Mouse (Mus musculus) urinary bladder, postnatal 14 days (tissue): ENCODE results near the gene Wdr83os.

ENCODE experiments used
- DNase-seq: peaks from one replicate; pipeline ENCODE4 v3.0.0; 2021; ENCODE audit warnings: low spot score

Gene Wdr83os

DNA sequence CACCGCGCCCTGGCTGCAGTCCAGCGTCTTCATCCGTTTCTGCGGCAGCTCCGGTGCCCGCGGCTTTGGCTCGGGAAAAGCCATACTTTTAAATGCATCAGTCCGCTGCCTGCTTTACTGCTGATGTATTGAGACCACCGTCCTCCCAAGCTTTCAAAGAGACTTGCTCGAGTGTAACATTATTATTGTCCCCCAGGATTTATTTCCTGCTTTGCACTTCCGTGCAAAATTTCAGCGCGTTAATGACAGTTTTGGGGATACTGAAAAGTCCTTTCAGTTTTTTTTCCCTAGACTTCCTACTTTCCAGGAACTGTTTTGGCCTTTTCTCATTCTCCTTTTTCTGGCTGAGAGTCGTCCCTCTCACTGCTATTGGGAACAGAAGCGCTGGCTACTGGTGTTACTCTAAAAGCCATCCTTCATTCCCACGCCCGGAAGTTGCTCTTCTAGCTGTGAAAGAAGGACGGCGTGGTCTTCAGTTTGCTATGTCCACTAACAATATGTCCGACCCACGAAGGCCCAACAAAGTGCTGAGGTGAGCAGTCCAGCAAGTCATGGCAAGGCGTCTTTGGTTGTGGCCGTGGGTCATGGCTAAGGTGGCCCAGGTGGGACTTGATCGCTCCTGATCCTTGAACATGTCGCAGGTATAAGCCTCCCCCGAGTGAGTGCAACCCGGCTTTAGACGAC lies at the start of gene Wdr83os:
Gene Wdr83os (plus strand): TSS at position 209 of the 684 bp plus-strand sequence.
- peak; percentile 50 for DNase-seq

DNA sequence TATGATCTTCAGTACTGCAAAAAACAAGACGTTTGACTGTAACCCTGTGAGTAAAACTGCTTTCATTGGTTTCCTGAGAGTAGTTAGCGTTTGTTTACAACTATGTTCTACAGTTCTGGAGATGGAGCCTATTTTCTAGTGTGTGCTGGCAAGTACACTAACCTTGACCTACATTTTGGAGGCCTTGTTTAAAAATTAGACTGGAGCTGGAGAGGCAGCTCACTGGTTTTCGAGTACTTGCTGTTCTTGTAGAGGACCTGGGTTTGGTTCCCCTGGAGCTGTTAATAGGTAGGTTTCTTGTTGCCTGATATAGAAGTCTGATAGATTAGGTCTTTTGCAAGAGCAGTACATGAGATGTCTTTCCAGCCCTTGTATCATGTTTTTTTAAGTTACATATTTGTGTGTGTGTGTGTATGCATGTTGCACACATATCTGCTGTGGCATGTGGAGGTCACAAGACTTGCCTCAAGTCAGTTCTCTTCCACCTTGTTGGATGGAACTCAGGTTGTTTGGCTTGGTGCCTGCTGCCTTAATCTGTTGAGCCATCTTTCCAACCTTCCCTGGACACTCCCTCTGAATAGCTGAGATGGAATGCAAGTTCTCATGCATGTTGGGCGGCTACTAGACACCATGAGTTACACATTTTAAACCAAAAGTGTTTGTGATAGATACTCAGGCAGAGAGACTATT lies 47.8 kb upstream of the Wdr83os start:
- DNase-seq, result peak; percentile 65

DNA sequence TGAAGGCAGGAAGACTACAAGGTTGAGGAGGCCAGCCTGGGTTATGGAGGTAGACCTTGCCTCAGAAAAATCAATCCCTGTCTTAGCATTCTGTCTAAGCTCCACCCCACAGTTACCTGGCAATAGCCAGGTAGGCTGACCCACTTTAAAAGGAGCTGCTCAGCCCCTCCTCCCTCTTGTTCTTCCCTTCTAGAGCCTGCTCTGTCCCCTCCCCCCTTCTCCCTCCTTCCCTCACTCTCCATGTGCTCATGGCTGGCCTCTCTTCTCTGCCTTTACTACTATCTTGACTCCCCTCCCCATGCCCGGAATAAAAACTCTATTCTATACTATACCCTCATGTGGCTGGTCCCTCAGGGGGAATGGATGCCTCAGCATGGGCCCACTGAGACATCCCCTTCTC lies 46.7 kb upstream of the Wdr83os start:
- no peak for DNase-seq

DNA sequence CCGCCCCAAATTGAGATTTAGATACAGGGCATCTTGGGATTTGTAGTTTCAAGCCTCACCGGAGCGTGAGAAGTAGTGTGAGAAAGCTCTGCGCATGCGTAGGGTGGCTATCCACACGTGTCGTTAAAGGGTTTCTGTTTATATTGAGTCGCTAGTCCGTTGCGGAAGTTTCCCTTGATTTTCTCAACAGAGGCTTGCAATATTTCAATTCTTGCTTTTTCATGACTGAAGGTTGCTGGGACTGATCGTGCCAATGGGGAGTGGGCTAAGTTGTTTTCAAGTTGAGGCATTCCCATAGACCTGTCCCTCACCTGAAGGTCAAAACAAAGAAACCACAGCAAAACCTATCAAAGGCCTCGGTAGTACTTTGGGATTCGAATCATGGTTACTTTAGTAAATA lies 45.8 kb upstream of the Wdr83os start:
- peak; percentile 80 for DNase-seq

DNA sequence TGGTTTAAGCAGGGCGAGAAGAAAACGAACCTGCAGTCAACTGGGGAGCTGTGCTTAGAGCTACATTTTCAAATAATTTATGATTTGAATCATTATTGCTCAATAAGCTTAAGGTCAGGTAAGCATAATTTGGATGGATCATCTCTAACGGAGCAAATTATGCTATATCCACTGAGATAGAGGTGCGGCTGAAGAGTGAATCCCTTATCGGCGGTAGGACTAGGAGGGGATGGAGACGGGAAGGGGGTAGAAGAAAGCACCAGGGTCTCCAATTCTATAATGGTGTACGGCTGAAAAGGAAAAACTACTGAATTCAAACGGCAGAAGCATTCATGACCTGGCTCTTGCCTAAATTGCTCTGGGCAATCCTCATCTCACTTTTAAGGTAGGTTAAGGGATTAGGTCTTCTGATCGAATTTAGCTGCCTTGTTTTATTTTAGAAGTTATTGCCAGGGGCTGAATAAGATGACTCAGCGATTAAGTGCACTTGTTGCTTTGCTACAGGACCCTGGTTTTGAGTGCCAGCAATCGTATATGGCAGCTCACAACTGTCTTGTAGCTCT lies 45.3 kb upstream of the Wdr83os start:
- DNase-seq, result no peak

DNA sequence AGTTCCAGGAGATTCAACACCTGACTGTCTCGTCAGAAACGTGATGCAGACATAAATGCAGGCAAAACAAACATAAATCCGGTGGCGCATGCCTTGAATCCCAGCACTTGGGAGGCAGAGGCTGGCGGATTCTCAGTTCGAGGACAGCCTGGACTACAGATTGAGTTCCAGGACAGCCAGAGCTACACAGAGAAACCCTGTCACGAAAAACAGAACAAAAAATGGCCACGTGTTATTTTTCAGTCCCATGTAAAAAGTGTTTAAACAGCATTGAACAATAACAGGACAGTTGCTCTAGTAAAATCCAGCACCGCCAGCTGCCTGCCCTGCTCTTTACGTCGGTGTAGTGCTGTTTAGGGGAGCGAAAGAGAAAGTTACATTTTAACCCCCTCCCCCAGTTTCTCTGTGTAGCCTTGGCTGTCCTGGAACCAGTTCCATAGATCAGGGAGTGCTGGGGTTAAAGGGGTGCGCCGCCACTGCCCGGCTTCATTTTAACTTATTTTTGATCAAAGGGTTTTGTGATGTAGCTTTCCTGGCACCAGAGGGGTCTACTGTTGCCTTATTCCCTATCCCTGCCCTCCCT lies 44.7 kb upstream of the Wdr83os start:
- DNase-seq, result no peak

DNA sequence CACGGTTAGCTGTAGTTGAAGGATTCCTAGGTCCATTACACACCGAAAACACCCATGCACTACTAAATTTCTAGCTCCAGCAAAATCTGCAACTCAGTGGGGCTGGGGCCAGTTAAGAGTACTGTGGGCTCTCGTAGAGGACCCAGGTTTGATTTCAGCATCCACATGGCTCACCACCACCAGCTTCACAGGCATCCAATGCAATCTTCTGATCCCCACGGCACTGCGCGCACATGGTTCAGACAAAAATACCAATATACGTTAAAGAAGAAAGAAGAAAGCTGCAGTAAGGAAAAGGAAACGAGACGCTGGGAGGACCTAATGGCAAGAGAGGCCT lies 44.2 kb upstream of the Wdr83os start:
- no peak for DNase-seq

DNA sequence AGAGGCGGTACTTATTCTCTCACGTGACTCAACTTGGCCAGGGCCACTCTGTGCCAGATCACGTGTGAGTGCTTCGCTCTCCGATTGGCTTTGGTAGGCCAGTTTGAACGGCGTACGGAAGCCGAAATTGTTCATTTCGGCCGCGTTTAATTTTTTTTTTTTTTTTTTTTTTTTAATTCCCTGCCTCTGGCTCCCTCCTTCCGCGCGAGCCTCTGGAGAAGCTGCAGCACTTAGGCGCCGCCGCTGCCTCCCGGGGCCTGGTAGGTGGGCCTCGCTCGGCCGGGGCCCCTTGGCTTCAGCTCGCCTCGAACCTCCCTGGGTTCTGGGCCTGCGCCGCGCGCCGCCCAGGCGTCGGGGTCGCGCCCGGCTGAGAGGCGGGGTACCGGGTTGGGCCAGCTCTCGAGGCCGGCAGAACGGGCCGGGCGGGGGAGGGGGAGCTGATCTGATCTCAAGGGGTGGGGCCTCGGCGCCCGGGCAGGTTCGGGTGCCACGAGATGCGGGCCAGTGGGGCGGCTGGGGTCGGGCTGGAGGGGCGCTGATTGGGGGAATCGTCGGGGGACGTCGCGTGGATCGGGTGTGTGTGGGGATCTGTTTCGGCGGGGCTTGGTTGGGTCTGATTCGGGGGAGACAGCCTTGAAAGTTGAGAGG lies 43.7 kb upstream of the Wdr83os start, which contains the start of gene Tnpo2:
Gene Tnpo2 (plus strand): TSS at position 198 of the 648 bp plus-strand sequence.
- peak; percentile 93 for DNase-seq

DNA sequence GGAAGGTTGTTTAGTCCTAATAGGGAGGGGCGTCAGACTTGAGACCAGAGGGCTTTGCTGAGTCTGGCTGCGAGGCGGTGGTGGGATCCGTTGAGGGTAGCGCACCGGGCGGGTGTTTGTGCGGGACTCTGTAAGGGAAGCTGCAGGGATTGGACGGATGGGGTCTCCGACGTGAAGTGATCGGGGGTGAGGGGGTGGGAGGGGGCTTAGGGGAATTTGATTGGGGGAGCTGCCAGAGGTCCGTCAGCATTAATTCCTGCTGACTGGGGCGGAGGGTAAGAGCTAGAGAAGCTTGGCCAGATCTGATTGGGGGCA lies 43.2 kb upstream of the Wdr83os start:
- no peak for DNase-seq

DNA sequence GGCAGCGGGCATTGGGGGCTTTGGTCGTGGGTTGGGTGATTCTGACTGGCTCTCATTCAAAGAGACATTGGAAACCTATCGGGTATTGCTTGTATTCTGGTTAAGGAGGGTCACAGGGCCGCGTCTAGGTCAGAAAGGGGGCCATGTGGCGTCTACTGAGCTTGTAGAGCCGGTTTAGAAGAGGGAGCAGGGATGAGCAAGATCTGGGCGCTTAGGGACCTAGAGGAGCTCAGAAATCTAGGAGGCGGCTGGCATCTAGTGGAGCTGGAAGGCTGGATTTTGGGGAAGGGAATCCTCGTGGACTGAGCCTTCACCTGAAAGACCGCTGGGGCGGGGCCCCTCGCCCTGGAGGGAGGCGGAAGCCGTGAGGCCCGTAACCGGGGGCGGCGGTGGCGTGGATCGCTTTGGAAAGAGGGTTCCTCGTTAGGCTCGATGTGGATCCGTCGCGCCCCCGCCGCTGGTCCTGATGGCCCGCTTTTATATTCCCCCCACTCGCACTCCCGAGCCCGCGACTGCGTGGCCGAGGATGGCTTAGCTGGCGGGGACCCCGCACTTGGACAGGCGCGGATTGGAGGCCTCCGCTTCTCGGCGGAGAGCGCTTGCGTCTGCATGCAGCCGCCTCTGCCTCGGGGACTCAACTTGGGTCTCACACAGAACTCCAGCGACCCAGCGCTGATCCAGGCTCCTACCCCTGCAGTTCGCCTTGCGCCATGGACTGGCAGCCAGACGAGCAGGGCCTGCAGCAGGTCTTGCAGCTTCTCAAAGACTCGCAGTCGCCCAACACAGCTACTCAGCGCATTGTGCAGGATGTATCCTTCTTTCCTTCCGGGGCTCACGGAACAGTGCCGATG lies 42.6 kb upstream of the Wdr83os start:
- peak; percentile 55 for DNase-seq

DNA sequence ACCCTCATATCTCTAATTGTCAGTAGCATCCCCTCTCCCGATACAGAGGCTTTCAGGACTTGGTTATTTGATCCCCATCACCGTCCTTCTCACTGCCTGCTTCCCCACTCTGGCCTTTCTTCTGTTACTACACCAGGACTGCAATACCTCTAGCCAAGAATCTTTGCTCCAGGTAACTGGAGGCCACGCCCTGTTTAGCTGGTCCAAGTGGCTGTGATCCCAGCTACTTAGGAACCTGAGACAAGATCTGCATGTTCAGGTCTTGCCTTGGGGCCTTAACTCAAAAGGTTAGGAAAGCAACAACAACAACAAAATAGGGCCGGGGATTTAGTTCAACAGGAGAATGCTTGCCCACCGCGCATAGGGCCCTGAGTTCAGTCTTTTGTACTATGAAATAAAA lies 36.9 kb upstream of the Wdr83os start:
- DNase-seq, result no peak

DNA sequence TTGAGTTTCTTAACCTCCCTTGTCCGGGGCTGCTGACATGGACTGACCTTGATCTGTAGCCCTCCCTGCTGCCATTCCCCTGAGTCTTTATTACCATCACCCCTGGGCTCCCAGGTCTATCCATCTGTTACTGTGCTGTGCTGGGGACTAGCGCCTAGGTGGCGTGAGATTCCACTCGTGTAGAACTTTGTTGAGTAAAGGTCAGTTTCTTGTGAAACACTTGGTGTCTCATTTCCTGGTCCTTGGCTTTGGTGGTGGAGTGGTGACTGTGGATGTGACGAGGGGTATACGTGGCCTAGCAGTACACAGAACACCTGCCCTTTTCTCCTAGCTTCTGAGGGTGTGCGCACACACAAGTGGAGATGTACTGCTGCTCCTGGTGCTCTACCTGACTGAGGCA lies 23.2 kb upstream of the Wdr83os start:
- DNase-seq, result no peak

DNA sequence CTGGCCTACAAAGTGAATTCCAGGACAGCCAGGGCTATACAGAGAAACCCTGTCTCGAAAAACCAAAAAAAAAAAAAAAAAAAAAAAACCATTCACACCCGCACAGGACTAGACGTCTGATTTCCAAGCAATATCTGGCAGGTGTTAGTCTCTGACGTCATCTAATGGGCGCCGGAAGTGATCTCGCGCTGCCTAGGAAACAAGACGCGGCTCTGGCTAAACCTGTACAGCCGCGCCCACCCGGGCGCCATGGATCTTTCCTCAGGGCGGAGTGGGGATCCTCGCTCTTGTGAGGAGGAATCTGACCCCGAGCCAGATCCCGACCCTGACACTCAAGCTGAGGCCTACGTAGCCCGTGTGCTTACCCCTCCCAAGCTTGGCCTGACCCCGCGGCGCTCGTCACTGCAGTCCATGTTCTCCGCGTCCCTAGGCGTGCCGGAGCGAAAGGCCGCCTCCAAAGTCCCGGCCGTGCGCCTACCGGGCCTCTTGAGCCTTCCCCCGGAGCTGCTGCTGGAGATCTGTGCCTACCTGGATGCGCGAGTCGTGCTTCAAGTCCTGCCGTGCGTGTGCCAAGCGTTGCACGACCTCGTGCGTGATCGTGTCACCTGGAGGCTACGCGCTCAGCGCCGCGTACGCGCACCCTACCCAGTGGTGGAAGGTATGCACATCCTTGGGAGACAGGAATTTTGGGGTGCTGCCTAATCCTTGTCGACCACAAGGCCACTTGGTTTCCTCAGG lies 20.5 kb upstream of the Wdr83os start, which contains the start of gene Fbxw9:
Gene Fbxw9 (plus strand): TSS at position 177 of the 738 bp plus-strand sequence.
- peak; percentile 92 for DNase-seq

DNA sequence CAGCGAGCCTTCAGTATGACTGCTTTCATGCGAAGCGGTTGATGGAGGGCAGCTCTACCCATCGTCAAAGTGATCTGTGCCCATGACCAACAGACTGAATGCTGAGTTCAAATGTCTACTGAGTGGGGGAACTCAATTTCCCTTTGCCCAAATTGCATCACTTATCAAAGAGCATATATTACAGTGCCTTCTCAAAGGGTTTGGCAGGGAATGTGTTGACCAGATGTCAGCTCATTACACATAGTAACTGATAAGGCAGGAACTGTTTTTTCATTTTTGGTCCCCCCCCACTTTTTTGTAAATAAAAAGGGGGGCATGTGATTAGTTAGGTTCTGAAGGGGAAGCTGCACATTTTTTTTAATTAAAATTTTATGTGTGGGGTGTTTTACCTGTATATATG lies 17.9 kb upstream of the Wdr83os start:
- no peak for DNase-seq

DNA sequence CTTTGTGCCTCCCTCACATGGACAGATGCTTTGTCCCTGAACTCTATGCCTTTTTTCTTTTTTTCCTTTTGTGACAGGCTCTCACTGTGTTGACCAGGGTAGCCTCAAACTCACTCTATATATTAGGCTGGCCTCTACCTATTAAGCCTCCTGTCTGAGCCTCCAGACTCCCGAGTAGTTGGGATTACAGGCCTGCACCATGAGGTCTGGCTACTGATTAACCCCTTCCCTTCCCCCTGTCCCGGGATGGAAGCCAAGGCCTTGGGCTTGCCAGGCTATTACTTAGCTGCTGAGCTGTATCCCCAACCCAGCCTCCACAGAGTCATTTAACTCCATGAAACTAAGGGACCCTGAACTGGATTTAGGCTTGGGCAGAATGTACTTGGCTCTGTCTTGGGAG lies 15.3 kb upstream of the Wdr83os start:
- DNase-seq, result no peak

DNA sequence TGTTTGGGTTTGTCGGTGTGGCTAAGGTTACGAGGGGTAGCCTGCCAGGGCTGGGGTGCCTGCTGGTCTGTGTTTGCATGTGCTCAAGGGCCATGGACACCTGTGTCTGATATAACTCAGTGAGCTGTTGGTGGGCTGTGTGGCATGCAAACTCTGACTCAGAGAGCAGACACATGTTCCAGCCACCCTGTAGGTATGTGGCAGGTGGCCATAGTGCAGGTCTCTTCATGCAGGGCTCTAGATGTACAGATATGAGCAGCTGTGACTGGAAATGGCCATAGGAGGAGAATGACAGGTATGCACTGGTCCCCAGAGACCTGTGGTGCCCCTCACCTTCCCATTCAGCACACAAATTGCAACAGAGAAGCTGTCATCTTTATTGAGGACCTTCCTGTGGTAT lies 13.4 kb upstream of the Wdr83os start:
- peak; percentile 73 for DNase-seq

DNA sequence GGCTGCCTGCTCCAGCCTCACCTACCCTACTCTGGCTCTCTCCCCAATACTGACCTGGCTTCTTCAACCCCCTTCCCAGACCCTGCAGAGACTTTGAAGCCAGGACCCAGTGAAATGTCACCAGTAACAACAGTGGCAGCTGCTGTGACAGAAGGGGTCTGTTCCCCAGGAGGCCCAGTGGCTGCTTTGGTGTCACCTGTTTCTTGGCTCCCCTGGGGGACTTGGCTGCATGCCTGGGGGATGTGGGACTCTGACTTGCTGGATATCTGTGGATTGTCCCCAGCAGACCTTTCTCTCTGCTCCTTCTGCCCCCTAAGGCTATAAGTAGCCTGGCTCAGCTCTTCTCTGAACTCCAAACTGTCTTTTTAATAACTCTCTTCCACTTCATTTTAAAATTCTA lies 12.6 kb upstream of the Wdr83os start, which contains the start of gene Gm5741:
Gene Gm5741 (minus strand): TSS at position 1 of the 400 bp plus-strand sequence.
- DNase-seq, result no peak

DNA sequence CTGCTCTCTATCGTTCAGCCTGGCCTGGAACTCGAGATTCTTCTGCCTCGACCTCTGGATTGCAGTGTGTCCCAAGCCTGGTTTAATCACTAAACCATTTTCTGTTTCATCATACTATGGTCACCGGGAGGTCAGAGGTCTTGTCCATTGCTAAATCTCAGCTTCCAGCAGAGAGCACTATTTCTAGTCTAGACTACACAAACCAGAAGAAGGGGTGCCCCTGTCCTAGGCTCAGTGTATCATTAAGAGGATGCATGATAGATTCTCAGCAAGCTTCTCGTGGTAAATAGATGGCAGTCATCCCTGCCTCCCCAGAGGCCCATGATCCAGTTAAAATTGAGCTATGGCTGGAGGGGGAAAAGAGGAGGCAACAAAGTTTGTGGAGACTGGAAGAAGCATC lies 9.5 kb upstream of the Wdr83os start:
- DNase-seq, result no peak

DNA sequence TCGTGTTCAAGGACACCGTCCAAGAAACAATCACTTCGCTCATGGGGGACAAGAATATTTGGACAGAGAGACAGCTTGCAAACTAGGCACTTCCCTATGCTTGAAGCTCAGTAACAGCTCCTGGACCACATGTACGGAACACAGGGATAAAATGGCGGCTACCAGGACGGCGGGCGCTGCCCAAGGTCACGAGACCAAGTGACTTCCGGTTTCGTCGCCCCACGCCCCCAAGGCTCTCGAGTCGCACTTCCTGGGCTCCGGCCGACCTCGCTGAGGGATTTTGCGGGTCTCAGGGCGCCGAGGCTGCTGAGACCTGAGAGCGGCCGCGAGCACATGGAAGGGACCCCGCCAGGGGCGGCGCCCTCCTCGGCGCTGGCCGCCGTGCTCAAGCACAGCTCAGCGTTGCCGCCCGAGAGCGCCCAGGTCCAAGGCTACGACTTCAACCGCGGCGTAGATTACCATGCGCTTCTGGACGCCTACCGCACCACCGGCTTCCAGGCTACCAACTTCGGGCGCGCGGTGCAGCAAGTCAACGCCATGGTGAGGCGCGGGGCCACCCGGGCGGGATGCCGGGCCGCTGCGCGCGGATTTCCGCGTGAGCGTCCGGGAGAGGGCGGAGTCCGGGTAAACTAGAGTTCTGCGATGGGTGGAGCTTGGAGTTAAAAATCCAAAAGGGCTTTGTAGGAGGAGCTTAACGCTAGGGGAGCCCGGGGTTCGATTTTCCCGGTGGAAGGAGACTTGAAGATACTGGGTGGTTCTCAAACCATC lies 8.8 kb upstream of the Wdr83os start, which contains the start of gene Dhps:
Gene Dhps (plus strand): TSS at position 244 of the 768 bp plus-strand sequence.
- DNase-seq, result peak; percentile 92

DNA sequence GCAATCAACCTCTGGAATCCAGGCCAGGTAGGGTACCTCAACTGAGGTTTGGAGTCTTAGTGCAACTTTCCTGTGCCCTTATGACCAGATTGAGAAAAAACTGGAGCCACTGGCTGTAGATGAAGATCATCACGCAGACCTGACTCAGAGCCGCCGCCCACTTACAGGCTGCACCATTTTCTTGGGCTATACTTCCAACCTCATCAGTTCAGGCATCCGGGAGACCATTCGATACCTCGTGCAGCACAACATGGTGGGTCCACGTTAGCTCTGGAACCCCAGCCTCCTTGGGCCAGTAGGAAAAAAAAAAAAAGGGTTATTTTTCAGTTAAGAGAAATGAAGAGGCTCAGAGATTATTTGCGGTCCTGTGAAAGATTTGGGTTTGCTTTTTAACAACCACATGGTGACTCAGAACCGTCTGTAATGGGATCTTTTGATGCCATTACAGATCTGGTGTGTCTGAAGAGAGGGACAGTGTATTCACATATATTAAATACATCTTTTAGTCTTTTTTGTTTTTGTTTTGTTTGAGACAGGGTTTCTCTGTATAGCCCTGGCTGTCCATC lies 8.1 kb upstream of the Wdr83os start:
- no peak for DNase-seq
